Mouse (Mus musculus) lung, adult 18-20 months (tissue): Measurements from ENCODE around the gene Rara.
A peak's percentile ranks its signal among the peaks of the same experiment; 100 is the strongest.

Experiments used
- DNase-seq, 2 experiments: peaks; one replicate each; pipeline ENCODE4 v3.0.0; 2022; ENCODE audit warnings: mixed read lengths in 2 of 2

Rara gene

GRCm38 (mm10) chr11:98953835-98954320, 26.3 kb downstream of the Rara start:
- DNase-seq = no peak

GRCm38 (mm10) chr11:98954373-98954772, 26.8 kb downstream of the Rara start:
- peak; percentile 84 to 91 for DNase-seq

GRCm38 (mm10) chr11:98954801-98955706, 27.4 kb downstream of the Rara start:
- DNase-seq = peak in 1 of 2 experiments; percentile 71

- no peak for DNase-seq
These were observed 28.2 kb downstream of the Rara start for GRCm38 (mm10) chr11:98955707-98956235.

GRCm38 (mm10) chr11:98956340-98956739, 28.7 kb downstream of the Rara start:
- DNase-seq = no peak

GRCm38 (mm10) chr11:98959437-98960312, 32.1 kb downstream of the Rara start:
- peak; percentile 93 to 95 for DNase-seq

GRCm38 (mm10) chr11:98960313-98960906, 32.8 kb downstream of the Rara start:
- DNase-seq = peak; percentile 83 to 87

- peak in 1 of 2 experiments; percentile 57 for DNase-seq
These were observed 33.5 kb downstream of the Rara start for GRCm38 (mm10) chr11:98961051-98961592.

- DNase-seq = peak in 1 of 2 experiments; percentile 37
These were observed 34.1 kb downstream of the Rara start for GRCm38 (mm10) chr11:98961766-98962165.

- peak in 1 of 2 experiments; percentile 31 for DNase-seq
These were observed 34.9 kb downstream of the Rara start for GRCm38 (mm10) chr11:98962421-98963095.

GRCm38 (mm10) chr11:98963191-98964021, 35.8 kb downstream of the Rara start:
- peak; percentile 90 to 92 for DNase-seq

GRCm38 (mm10) chr11:98964201-98964615, 36.6 kb downstream of the Rara start:
- DNase-seq = peak in 1 of 2 experiments; percentile 7

GRCm38 (mm10) chr11:98964616-98965415, 37.2 kb downstream of the Rara start:
- peak in 1 of 2 experiments; percentile 23 for DNase-seq

GRCm38 (mm10) chr11:98965416-98966077, 37.9 kb downstream of the Rara start:
- no peak for DNase-seq

- peak; percentile 79 to 86 for DNase-seq
These were observed 39.0 kb downstream of the Rara start for GRCm38 (mm10) chr11:98966499-98967141.

GRCm38 (mm10) chr11:98968079-98968478, 40.5 kb downstream of the Rara start:
- DNase-seq = peak in 1 of 2 experiments; percentile 17

- peak in 1 of 2 experiments; percentile 16 for DNase-seq
These were observed 41.3 kb downstream of the Rara start for GRCm38 (mm10) chr11:98968716-98969495.

GRCm38 (mm10) chr11:98969496-98969927, 41.9 kb downstream of the Rara start:
- no peak for DNase-seq
